Mouse (Mus musculus): ENCODE measurements at regions not wholly inside any gene's neighbourhood (a gene's known extent, or its start where the extent isn't known, plus 50 kb on each side); places are given as distances from the start of the nearest gene placed in this dataset.

GRCm38 (mm10) chr14:100864164-100864563 lies 336.0 kb downstream of the Prr30 start:
- TF ChIP-seq CTCF (conservative IDR thresholded peaks at IDR 0.05; ENCODE audit: low read length) (no peak), POU5F1 (IDR thresholded peaks at IDR 0.05; ENCODE audit: borderline replicate concordance, low read length) (no peak)

All from E14TG2a.4 (cell line).